Mouse (Mus musculus) embryo, embryonic 11.5 days (tissue): ENCODE data around the gene Gpr157.

ENCODE experiments used
- DNase-seq: peaks from one replicate; pipeline ENCODE4 v3.0.0-alpha.2; 2012; ENCODE audit warnings: low read depth, low spot score

Gene Gpr157

DNA sequence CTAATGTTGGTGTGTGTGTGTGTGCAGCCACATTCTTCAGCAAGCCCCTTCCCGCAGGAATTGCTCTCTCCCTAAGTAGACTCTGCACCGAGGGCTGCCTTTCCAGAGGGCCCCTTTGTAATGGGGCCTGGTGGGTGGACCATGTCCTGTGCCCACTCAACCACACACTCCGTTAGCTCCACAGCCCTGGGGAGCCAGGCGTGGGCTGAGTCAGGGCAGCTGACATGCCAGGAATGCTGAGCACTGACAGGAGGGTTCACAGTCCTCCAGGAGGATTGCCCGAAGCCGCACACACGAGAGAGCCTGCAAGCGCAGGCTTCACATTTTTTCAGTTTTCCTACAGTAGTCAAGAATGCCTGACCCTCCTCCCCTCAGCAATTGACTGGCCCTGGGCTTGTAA, 17.0 kb upstream of the Gpr157 start:
- DNase-seq = no peak

DNA sequence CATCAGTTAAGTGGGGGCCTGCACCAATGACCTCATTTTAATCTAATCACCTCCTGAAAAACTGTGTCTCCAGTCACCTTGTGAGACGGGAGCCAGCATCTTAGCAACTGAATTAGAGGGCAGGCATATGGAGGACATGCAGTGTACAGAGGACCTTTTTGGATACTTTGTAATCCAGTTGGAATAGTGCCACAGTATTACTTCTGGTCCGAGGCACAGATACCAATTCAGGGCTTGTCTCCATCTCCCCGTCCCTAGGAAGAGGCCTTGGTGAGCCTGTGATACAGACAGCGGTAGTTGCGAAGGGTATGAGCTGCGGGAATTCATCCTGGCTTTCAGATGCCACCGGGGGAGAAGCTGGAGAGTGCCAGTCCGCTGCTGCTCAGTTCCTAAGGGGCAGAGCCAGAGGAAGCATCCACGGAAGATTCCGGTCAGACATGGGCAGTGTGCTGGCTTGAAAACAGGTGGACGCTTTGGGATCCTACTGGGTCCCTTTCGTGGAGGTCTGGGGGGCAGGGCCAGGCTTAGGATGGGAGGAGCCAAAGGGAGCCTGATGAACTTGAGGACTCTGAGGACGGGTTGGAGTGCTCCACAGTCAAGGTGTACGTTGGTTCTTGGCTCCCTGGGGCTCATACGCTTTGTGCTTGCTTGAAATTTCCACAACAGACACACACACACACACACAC, 14.6 kb upstream of the Gpr157 start:
- no peak for DNase-seq

DNA sequence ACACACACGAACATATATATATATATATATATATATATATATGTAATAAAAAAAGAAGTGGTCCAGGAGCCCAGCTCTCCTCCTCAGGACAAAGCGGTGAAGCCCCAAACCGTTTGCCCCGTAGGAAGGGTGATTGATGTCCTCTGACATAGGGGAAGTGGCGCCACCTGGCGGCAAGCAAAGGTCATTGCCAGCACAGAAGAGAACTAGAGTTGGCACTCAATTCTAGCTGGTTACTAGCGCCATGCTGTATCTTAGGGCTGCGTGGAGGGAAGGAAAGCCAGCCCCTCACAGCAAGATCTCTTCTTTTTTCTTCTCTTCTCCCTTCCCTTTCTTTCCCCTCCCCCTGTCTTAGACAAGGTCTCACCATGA, 14.1 kb upstream of the Gpr157 start:
- no peak for DNase-seq

DNA sequence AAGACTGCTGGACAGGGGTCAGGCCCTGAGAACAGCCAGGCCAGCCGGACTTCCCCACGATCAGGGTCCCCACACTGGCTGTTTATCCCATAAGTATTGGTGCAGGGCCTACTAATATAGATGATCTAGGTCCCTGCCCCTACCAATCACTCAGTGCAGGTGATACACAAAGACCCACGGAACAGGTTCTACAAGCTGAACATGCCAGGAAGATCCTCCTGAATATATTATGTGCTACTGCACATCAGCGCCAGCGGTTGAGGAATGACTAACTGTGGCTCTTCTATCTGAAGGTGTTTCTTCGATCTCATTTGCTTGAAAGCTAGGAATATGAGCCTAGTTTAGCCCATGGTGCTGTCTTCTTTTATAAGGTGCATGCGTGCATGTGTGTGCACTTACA, 11.8 kb upstream of the Gpr157 start:
- DNase-seq = no peak

DNA sequence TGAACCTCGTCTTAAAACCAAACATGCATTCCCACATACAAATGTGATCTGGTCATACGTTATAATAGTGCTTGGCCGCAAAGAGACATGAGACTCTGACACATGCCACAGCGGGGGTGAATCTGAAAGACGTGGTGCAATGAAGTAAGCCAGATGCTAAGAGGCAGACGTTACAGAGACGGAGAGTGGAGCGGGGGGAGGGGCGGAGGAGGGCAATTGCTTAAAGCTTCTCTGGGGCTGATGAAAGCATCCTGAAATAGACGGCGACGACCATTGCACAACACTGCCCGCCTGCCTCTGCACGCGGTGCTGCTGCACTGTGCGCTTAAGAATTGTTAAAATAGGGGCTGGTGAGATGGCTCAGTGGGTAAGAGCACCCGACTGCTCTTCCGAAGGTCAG, 11.0 kb upstream of the Gpr157 start:
- DNase-seq = no peak

DNA sequence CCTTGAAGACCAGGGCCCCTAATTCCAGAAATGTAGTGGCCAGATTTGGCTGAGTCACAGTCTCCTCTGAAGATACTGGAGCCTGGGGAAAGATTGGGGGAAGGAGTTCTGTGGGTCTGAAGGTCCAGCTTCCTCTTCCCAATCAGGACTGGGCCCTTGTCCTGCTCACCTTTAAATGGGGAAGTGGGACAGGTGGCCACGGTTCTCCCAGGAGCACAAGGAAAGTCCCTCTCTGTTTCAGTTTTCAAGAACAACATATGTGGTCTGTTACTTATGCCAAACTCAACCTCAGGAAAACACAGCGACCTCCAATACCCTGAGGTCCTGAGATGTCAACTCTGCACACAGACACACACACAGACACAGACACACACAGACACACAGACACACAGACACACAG, 8.5 kb upstream of the Gpr157 start:
- DNase-seq = no peak

DNA sequence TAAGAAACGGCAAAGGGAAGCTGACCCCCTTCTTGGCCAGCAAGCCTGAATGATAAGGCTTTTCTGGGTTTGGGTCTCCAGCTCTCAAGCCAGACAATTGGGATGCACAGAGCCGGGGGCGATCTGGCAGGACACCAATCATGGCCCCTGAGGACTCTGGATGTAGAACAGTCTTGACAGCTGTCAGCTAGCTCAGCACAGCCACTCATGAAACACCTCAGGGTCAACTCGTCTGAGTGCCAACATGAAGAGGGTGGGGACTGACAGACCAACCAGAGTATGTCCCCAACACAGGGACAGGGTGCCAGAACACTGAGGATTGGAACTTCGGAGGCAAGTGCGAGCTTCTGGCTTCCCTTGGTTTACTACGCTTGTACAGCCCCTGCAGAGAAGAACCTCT, 7.9 kb upstream of the Gpr157 start:
- DNase-seq = no peak

DNA sequence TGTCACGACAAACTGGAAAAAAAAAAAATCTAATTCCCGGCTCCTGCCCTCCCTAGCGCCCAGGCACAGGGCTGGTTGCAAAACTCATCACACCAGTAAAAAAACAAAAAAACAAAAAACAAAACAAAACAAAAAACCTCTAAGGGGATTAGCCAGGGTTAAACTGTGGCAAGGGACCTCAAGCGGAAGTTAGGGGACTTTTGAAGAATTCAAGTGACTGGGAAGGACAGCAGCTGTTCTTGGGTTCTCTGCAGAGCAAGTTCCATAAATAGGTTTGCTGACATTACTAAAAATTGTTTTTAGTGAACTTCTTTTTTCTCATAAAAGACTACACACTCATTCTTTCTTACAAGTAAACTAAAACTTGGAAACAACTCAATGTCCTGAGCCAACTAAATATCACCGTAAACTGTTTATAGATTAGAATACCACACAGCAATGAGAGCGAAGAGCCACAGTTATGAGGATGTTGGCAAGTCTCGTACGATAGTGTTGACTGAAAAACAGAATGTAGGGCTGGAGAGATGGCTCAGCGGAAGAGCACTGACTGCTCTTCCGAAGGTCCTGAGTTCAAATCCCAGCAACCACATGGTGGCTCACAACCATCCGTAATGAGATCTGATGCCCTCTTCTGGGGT, 6.7 kb upstream of the Gpr157 start:
- DNase-seq = no peak

DNA sequence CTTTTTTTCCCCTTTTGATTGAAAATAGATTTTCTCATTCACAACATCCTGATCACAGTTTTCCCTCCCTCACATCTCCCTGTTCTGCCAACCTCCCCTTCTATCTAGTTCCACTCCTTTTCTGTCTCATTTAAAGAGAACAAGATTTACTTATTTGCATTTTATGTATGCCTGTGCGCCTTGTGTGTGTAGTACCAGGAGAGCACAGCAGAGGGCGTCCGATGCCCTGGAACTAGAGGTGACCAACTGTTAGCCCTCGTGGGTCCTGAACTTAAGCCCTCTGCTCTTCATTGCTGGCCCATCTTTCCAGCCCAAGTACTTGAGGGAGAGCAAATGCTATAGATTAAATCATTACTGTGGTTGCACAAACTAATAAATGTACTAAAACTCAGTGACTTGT, 1.8 kb upstream of the Gpr157 start:
- no peak for DNase-seq

DNA sequence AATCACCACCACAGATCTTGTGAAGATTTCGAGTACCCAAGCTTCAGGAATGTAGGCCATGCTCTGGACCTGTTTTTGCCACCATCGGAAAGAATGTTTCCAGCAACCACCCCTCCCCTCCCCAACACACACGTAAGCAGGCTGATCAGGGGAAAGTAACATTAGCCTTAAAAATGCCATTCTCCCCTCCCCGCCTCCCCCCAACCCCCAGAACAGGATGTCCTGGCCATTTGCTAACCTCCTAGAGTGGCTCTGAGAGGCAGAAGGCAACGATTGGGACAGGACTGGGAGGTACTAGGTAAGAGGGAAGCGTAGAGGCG, 364 bp upstream of the Gpr157 start:
- DNase-seq = no peak

DNA sequence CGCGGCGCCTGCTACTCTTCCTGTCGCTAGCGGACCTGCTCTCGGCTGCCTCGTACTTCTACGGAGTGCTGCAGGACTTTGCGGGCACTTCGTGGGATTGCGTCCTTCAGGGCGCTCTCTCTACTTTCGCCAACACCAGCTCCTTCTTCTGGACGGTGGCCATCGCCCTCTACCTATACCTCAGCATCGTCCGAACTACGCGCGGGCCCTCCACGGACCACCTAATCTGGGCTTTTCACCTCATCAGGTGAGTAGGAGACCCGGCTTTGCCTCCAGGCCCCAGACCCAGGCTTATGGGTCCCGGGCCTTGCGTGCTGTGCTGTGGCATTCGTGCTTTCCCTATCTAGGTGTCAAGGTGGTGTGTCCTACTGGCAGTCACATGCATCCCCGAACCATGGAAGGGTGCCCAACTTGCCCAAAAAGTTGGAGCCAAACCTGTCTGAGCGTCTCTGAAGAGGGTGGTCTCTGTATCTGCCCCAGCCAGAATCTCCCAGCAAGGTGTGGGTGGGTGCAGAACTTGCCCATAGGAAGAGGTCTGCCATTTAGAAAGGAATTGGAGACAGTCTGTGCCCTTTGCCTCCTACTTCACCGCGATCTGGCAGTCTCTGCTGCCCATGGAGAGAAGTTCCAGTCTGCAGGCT, 845 bp downstream of the Gpr157 start:
- DNase-seq = no peak

DNA sequence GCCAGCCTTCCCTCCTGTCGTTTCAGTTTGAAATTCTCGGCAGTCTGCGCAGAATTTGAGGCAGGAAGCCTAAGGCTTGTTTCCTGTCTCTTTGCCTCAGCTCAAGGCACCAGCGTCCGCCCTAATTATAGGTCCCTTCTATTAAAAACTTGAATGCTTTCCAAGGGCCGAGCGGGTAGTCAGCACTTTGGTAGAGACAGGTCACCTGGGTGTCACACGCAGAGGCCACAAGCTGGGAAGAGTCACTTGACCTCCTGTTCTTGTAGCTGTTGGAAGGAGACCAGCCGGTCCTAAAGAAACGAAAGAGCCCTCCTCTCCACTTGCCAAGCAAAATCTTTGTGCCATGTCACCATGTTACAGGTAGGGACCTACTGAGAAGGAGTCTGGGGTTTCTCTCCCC, 2.0 kb downstream of the Gpr157 start:
- DNase-seq = no peak

DNA sequence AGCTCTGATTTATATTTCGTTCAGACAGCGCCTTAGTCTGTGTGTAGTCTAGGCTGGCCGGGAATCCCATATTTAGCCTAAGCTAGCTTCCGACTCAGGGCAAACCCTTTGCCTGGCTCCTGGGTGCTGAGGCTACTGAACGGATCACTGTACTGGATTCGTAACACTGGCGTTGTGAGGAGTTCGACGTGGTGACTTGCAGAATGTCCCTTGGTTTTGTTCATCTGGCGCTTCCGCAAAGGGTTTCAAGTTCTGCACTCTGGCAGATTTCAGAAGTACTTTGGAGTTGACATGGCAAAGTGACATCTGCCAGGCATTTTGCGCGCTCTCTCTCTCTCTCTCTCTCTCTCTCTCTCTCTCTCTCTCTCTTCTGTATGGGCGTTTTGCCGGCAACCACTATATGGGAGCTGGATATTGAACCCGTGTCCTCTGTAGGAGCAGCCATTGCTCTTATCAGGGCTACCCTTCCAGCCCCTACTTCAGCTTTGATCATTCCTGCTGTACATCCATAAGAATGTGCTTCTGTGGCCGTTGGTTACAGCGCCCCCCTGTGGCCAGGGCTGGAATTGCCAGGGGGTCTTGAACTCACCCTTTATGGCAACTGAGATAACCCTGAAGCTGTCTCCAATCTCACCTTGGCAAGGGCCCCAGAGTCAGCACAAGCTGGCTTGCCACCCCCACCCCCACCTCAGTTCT, 4.9 kb downstream of the Gpr157 start:
- no peak for DNase-seq

DNA sequence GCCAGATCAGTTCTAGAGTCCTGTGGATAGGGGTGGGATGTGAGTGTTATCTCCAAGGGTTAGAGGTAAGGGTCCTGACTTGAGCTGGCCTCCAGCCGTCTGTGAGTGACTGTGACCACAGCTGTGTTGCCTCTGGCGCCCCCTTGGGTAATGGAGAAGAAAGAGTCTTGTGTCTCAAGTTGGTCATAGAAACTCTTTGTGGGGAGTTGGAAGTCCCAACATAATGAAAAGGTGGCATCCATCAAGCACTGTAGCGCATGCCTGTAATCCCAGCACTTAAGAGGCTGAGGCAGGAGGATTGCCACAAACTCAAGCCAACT, 5.4 kb downstream of the Gpr157 start:
- DNase-seq = no peak

DNA sequence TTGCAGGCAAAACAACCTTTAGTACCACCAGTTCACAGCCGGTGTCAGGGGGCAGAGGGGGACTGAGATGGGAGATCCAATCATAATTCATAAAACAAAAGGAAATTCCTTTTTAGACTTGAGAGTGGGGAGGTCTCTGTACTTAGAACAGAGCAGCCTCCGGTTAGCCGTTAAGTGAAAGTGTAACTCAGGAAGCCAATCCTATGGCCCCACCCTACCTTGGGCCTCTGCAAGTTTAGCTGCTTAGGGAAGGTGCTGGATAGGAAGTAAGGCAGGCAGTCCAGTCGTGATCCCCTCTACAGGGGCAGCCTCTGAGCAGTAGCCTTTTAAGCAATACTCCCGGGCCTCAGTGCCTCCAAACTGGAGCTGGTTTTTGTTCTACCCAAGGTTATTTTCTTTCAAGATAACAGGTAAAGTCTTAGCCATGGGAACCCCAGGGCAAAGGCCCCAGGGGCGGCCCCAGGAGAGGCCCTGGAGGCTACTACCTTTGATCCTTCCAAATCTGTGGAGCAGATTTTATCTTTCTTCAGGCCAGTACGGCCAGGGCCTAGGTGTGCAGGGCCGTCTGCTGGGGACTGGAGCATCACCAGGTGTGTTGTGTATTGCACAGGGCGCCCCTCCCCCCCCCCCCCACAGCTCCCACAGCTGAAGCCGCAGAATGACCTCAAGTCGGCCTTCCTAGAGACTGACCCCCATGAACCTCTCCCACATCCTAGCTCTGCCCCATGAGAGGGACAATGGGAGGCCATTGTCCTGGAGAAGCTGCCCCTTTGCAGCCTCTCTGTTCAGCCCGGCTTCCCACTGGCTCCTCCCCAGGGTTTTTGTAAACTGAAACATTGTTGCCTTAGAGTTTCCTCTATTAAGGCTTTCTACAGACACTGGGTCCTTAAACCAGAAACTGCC, 6.6 kb downstream of the Gpr157 start:
- no peak for DNase-seq

DNA sequence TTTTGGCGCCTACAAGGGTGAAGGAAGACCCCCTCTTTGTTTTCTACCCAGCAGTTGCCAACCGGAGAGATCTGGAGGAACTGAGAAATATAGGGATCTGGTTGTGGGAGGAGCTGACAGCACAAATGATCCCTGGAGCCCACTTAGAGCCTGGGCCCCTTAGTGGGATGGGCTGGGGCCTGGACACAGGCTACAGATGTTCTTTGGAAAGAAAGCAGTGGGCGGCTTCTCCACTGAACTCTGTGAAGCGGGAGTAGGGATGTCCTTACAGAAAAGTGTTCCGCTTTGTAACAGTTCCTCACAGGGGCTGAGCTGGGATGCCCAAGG, 7.3 kb downstream of the Gpr157 start:
- DNase-seq = no peak

DNA sequence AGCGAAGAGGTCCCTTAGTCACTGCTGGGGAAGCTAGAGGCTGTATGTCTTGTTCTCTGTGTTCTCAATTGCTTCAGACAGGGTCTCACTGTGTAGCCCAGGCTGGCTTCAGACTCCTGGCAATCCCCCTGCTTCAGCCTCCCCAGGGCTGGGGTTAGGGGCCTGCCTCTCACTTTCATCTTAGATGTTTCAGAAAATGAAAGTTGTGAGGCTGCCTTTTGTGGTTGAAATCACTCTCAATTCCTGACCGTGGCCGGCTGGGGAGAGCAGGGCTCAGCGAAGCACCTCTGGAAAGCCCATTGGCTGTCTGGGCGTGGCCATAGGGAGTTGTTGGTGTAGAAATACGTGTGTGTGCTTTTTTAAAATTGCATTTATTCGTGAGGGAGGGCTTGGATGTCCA, 9.1 kb downstream of the Gpr157 start:
- DNase-seq = no peak

DNA sequence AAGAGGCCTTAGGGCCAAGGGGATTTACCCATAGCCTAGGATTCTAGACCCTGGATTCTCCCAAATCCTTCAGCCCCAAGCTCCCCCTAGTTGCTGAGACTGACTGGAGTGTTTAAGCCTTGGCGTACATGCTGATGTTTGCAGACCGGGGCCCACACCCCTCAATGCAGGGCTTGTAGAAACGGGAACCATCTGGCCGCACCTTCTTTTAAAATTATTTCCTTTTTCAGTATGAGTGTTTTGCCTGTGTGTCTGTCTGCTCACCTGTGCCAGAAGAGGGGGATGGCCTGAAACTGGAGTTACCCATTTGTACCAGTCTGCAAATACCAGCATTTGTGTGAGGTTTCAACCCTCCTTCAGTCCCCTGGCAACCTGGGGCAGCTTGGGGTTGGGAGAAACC, 10.7 kb downstream of the Gpr157 start:
- no peak for DNase-seq

DNA sequence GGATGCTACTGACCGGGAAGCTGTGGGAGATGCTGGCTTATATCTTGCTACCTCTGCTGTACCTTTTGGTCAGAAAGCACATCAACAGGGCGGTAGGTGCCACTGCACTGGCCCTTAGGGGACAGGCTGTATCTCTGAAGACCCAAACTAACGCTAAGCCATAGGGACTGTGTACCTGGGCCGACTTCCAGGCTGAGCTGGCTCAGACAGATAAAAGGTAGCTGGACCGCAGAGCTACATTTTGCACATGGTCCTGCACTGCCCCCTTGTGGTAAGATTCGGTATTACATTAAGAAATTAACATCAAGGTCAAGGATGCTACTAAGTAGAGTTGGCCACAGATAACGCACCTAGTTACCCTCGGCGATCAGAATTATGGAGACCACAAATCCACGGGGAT, 11.7 kb downstream of the Gpr157 start:
- peak; percentile 57 for DNase-seq

DNA sequence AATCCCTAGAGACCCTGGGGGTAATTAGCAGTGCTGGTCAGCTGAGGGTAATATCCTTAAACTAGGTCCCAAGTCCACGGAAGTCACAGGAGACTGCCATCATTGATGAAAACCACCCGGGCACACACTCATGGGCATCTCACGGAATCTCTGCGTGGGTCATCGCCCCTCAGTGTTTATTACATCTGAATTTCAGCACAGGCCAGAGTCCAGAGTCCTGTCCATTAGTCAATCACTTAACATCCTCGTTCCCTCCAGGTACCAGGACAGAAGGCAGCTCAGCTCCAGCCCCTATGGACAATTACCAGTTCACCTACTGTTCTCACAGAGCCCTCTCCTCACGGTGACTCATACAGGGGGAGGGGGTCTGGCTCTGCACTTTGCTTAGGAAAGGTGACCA, 15.7 kb downstream of the Gpr157 start:
- DNase-seq = no peak

DNA sequence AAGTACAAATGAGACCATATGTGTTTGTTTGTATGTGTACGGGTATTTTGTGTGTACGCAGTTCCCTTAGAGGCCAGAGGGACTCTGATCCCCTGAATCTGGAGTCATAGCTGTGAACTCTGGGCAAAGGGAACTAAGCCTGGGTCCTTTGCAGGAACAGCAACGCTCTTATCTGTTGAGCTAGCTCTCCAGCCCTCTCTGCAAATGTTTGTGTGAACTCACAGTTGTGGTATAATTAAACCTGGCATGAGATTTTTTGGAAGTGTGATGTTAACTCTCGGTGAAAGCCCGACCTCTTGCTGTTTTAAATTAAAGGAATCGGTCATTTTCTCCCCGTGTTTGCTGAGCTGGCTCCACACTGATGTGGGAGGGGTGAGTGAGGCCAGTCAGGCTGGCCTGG, 18.5 kb downstream of the Gpr157 start:
- no peak for DNase-seq

DNA sequence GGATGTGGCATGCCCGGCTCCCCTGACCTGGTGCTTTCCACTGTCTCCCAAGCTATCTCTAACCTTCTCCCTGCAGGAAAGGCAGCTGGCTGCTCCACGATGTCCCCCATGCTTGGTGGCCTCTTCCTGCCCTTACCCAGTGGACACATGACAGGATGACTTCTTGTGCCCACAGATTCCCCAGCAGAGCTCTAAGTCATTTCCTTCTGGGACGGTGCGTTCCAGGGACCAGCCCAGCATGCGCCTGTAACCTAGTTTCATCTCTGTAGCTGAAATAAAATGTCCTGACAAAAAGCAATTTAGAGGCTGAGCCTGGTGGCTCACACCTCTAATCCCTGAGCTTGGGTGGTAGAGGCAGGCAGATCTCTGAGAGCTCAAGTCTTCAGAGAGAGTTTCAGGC, 19.5 kb downstream of the Gpr157 start:
- DNase-seq = no peak
